Mouse (Mus musculus) heart, adult 2 months (tissue): ENCODE data around the gene Ap1b1.

Experiments used
- CTCF ChIP-seq: fragments of 200-600 bp; IDR thresholded peaks from 2 replicates; pipeline ENCODE4 v1.8.1; 2022; ENCODE audit warnings: antibody characterized with exemption, mild to moderate bottlenecking, moderate library complexity
- EP300 ChIP-seq: fragments of 200-500 bp; IDR thresholded peaks from 2 replicates; pipeline ENCODE4 v1.6.1; 2011; ENCODE audit warnings: low read depth, low read length, control low read depth; ENCODE audit not compliant: insufficient read depth
- POLR2A ChIP-seq: fragments of 200-500 bp; IDR thresholded peaks from 2 replicates; pipeline ENCODE4 v1.6.1; 2011; ENCODE audit warnings: mild to moderate bottlenecking, low read depth, low read length, control low read depth; ENCODE audit not compliant: insufficient read depth

GRCm38 (mm10) chr11:5057541-5057855 lies 70.9 kb downstream of the Ap1b1 start:
- TF ChIP-seq CTCF (no peak), POLR2A (no peak), EP300 (no peak)
